Mouse (Mus musculus) regulatory T cell (primary cell): Measurements from ENCODE around the gene Slc15a1.
"Not testable (repeated sequence)": the region's sequence is repeated elsewhere in the genome, so short reads cannot be mapped to it uniquely, and the experiment has no call there.

Source experiments
- in situ Hi-C: fragments of 300-600 bp; cut with MboI, MseI; formaldehyde crosslinking; loops from one replicate; pipeline ENCODE4 v1.15.1; 2025; ENCODE audit warnings: high pct_unique_total_duplicates

The Slc15a1 gene

DNA sequence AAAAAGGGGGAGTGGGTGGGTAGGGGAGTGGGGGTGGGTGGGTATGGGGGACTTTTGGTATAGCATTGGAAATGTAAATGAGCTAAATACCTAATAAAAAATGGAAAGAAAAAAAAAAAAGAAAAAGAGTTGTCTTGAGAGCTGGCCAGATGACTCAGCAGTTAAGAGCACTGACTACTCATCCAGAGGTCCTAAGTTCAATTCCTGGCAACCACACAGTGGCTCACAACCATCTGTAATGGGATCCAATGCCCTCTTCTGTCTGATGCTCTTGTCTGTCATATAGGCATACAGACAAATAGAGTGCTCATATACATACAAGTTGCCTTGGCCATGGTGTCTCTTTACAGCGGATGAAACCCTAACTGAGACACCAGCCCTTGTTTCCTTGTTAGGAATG, 91.3 kb downstream of the Slc15a1 start:
- in situ Hi-C loops = not testable (repeated sequence)
